Mouse (Mus musculus) forebrain, embryonic 12.5 days (tissue): Measurements from ENCODE around the gene Proca1. TPM values are rescaled to one million over a fixed set of nuclear protein-coding genes. Genes with fewer than 3 reads are reported as not detected.

Experiments
- ATAC-seq: fragments of 200-750 bp; cut with Nextera tagmentation; 2 replicates; pipeline ENCODE4 v1.8.0; 2017; ENCODE audit warnings: moderate TSS enrichment; ENCODE audit not compliant: low FRiP score
- H3K27ac ChIP-seq: fragments of 300-500 bp; sonication (generic); 2 replicates; pipeline ENCODE4 v1.5.1; 2016; ENCODE audit warnings: mild to moderate bottlenecking
- H3K27me3 ChIP-seq: fragments of 300-500 bp; sonication (generic); 2 replicates; pipeline ENCODE4 v1.6.1; 2016; ENCODE audit warnings: mild to moderate bottlenecking
- H3K36me3 ChIP-seq: fragments of 300-500 bp; sonication (generic); replicated peaks from 2 replicates; pipeline ENCODE4 v1.6.1; 2016; ENCODE audit warnings: mild to moderate bottlenecking
- H3K4me1 ChIP-seq: fragments of 300-500 bp; sonication (generic); 2 replicates; pipeline ENCODE4 v1.6.1; 2016
- H3K4me2 ChIP-seq: fragments of 300-500 bp; sonication (generic); 2 replicates; pipeline ENCODE4 v1.6.1; 2016; ENCODE audit warnings: mild to moderate bottlenecking, moderate library complexity
- H3K4me3 ChIP-seq: fragments of 300-500 bp; sonication (generic); replicated peaks from 2 replicates; pipeline ENCODE4 v1.5.1; 2016; ENCODE audit warnings: mild to moderate bottlenecking
- H3K9ac ChIP-seq: fragments of 300-500 bp; sonication (generic); 2 replicates; pipeline ENCODE4 v1.6.1; 2016; ENCODE audit warnings: mild to moderate bottlenecking
- H3K9me3 ChIP-seq: fragments of 300-500 bp; sonication (generic); 2 replicates; pipeline ENCODE4 v1.6.1; 2016
- WGBS: fragments of 180-500 bp; shearing (Covaris S2); methylation state at CpG from one replicate; pipeline ENCODE4 v1.1.7; 2016; 5-methylcytosine and 5-hydroxymethylcytosine counted together
- polyA plus RNA-seq: library from polyadenylated mRNA; unstranded; fragments of >200 nt; fragmentation: Nextera tagmentation; extraction: Ambion mirVana; gene quantifications from 2 replicates; pipeline ENCODE4 v1.2.1, GENCODE M21; 2016

Proca1 gene
- 1.4 and 1.5 TPM in 2 replicates for polyA plus RNA-seq

DNA sequence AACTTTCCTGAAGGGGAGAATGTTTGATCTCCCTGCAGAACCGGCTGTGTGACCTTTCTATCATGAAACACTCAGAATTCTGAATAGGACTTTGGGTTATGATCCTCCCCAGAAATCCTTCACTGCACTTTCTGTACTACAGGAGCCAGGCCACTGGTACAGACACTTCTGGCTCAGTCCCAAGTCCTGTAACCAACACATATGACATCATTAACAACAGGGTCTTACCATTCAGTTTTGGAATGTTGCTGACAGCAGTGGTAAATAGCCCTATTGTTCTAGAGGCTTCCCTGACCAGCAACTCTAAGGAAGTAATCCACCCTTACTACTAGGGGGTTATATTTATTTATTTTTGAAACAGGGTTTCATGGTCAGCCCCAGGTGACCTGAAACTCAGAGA is at the start of gene Proca1:
Gene Proca1, plus strand, starts transcription at position 280 of the 400 bp plus-strand sequence.
- 90% methylated on average over 1 of the region's 1 CpGs for WGBS
- Histone ChIP-seq H3K4me2 (peak within 1 kb of the TSS; percentile 48), H3K4me3 (no peak within 1 kb of the TSS), H3K27me3 (0 out of 2 replicates have a peak, but pooled peaks cover 4% of the 10 kb centered on the region), H3K9me3 (no peaks in the 10 kb centered on the region), H3K36me3 (peaks cover 31% of the 10 kb centered on the region), H3K4me1 (peaks cover 23% of the 10 kb centered on the region), H3K27ac (no peak within 1 kb of the TSS), H3K9ac (no peak within 1 kb of the TSS)
- ATAC-seq, result no peak

- no peaks in the 10 kb centered on the region for H3K4me1 ChIP-seq
- no peaks in the 10 kb centered on the region for H3K27me3 ChIP-seq
- H3K36me3 ChIP-seq, result peaks cover 50% of the 10 kb centered on the region
- no peak for ATAC-seq
- no peak overlapping the region for H3K9ac ChIP-seq
- H3K4me2 ChIP-seq, result no peak overlapping the region
- 83% methylated on average over 2 of the region's 2 CpGs for WGBS
- H3K9me3 ChIP-seq, result no peaks in the 10 kb centered on the region
- H3K27ac ChIP-seq, result no peak overlapping the region
- no peak overlapping the region for H3K4me3 ChIP-seq
These were observed 49.7 kb upstream of the Proca1 start for GRCm38 (mm10) chr11:78143520-78143919.

DNA sequence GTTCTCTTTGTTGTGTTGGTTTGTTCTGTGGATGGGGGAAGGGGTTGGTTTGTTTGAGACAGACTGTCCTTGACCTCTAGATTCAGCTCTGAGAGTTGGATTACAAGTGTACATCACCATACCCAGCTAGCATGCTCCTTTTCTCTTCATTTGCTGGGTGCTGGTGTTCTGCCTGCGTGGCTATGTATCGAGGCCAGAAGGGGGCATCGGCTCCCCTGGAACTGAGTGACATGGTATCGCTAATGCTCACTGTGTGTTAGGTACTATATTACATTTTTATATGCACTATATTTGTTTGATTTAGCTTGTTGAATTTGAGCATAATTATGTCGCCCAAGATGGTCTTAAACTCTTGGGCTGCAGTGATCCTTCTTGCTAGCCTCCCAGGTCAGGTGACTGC is 47.0 kb upstream of the Proca1 start:
- Histone ChIP-seq H3K36me3 (peaks cover 74% of the 10 kb centered on the region), H3K9ac (no peak overlapping the region), H3K9me3 (no peaks in the 10 kb centered on the region), H3K27ac (no peak overlapping the region), H3K4me2 (no peak overlapping the region), H3K27me3 (no peaks in the 10 kb centered on the region), H3K4me3 (no peak overlapping the region), H3K4me1 (no peaks in the 10 kb centered on the region)
- WGBS, result 87% methylated on average over 5 of the region's 5 CpGs
- ATAC-seq, result no peak

- ATAC-seq, result no peak
- WGBS, result 91% methylated on average over 6 of the region's 6 CpGs
- Histone ChIP-seq H3K4me2 (no peak overlapping the region), H3K27ac (no peak overlapping the region), H3K9ac (no peak overlapping the region), H3K9me3 (no peaks in the 10 kb centered on the region), H3K4me3 (no peak overlapping the region), H3K27me3 (no peaks in the 10 kb centered on the region), H3K36me3 (peaks cover 79% of the 10 kb centered on the region), H3K4me1 (no peaks in the 10 kb centered on the region)
These were observed 46.3 kb upstream of the Proca1 start for GRCm38 (mm10) chr11:78146707-78147543.

GRCm38 (mm10) chr11:78151161-78151560 is 42.0 kb upstream of the Proca1 start:
- H3K4me3 ChIP-seq, result no peak overlapping the region
- H3K36me3 ChIP-seq, result peaks cover 89% of the 10 kb centered on the region
- no peaks in the 10 kb centered on the region for H3K9me3 ChIP-seq
- H3K4me1 ChIP-seq, result peaks cover 5% of the 10 kb centered on the region; the same call in 1 of the 2 replicates
- H3K27ac ChIP-seq, result no peak overlapping the region
- H3K9ac ChIP-seq, result no peak overlapping the region
- no peak overlapping the region for H3K4me2 ChIP-seq
- H3K27me3 ChIP-seq, result no peaks in the 10 kb centered on the region
- 35% methylated on average over 1 of the region's 1 CpGs for WGBS
- ATAC-seq, result no peak

GRCm38 (mm10) chr11:78152299-78153231 is 40.6 kb upstream of the Proca1 start:
- H3K4me2 ChIP-seq, result no peak overlapping the region
- H3K9me3 ChIP-seq, result no peaks in the 10 kb centered on the region
- H3K36me3 ChIP-seq, result peaks cover 92% of the 10 kb centered on the region
- 77% methylated on average over 9 of the region's 9 CpGs for WGBS
- H3K27me3 ChIP-seq, result no peaks in the 10 kb centered on the region
- no peak overlapping the region for H3K9ac ChIP-seq
- H3K27ac ChIP-seq, result peak overlapping the region; percentile 20; the same call in 1 of the 2 replicates
- no peak overlapping the region for H3K4me3 ChIP-seq
- H3K4me1 ChIP-seq, result peaks cover 9% of the 10 kb centered on the region
- ATAC-seq, result no peak

DNA sequence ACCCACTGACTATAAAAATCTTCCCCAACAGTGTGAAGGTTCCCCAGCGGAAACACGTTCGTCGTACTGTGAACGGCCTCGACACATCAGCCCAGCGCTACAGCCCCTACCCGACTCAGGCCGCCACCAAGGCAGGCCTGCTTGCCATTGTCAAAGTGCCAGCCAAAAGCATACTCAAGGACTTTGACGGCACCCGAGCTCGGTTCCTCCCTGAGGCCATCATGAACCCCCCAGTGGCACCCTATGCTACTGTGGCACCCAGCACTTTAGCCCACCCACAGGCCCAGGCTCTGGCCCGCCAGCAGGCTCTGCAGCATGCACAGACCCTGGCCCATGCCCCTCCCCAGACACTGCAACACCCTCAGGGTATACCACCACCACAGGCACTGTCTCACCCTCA is 39.4 kb upstream of the Proca1 start:
- Histone ChIP-seq H3K9ac (no peak overlapping the region), H3K4me1 (peaks cover 11% of the 10 kb centered on the region), H3K4me2 (no peak overlapping the region), H3K36me3 (peaks cover 93% of the 10 kb centered on the region), H3K9me3 (no peaks in the 10 kb centered on the region), H3K27me3 (no peaks in the 10 kb centered on the region), H3K4me3 (no peak overlapping the region), H3K27ac (0 out of 2 replicates have a peak overlapping the region, but pooled peaks have one; percentile 27)
- 89% methylated on average over 13 of the region's 13 CpGs for WGBS
- no peak for ATAC-seq

DNA sequence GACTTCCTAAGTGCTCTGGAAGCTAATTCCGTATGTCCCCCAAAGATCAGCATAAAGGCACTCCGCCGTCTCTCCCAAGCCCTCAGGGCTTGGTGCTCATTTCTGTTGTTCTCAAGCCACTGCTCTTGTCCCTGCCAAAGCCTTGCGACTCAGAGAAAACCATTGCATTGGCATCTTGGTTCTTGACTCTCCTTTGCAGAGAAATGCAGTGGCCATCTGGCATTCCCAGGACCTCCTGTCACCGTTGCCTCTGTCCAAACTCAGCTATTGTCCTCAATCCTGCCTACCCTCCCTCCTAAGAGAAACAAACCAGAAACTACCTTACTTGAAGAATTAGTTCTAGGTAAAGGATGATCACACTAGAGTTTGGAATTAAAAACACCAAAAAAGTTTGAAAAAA is 37.5 kb upstream of the Proca1 start:
- Histone ChIP-seq H3K9ac (no peak overlapping the region), H3K27ac (no peak overlapping the region), H3K9me3 (no peaks in the 10 kb centered on the region), H3K36me3 (peaks cover 95% of the 10 kb centered on the region), H3K4me3 (no peak overlapping the region), H3K4me1 (peaks cover 18% of the 10 kb centered on the region), H3K27me3 (no peaks in the 10 kb centered on the region), H3K4me2 (no peak overlapping the region)
- no peak for ATAC-seq
- 79% methylated on average over 5 of the region's 5 CpGs for WGBS

DNA sequence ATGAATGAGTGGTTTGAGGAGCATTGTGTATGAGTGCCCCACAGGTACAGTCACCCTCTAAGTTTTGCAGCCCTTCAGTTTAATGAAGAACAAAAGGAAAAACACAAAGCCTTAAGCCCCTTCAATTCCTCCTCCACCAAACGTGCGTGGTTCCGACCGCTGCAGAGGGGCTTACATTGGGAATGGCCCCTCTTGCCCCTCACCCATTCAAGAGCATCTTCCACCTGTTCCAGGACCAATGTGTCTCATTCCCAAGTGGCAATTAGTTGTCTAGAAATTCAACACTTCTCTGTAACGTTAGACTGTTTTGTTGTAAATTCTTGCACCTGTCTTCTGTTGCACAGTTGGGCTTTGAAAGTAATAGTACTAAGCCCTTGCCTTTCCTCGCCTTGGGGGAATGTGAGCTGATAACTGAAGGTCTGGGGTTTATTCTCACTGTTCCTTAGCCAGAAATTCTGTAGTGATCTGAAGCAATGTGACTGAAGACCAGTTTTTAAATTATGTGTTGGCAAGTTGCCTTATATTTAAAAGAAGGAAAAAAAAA is 37.0 kb upstream of the Proca1 start:
- no peaks in the 10 kb centered on the region for H3K27me3 ChIP-seq
- peaks cover 18% of the 10 kb centered on the region for H3K4me1 ChIP-seq
- no peaks in the 10 kb centered on the region for H3K9me3 ChIP-seq
- no peak overlapping the region for H3K4me3 ChIP-seq
- H3K27ac ChIP-seq, result no peak overlapping the region
- 63% methylated on average over 6 of the region's 6 CpGs for WGBS
- no peak for ATAC-seq
- H3K36me3 ChIP-seq, result peaks cover 95% of the 10 kb centered on the region
- no peak overlapping the region for H3K4me2 ChIP-seq
- H3K9ac ChIP-seq, result no peak overlapping the region

GRCm38 (mm10) chr11:78159096-78159495 is 34.1 kb upstream of the Proca1 start:
- 30% methylated on average over 2 of the region's 2 CpGs for WGBS
- no peak overlapping the region for H3K9ac ChIP-seq
- H3K4me2 ChIP-seq, result no peak overlapping the region
- H3K36me3 ChIP-seq, result peaks cover 87% of the 10 kb centered on the region
- peaks cover 35% of the 10 kb centered on the region for H3K4me1 ChIP-seq
- no peak overlapping the region for H3K4me3 ChIP-seq
- H3K27ac ChIP-seq, result 0 out of 2 replicates have a peak overlapping the region, but pooled peaks have one; percentile 25
- H3K9me3 ChIP-seq, result no peaks in the 10 kb centered on the region
- no peaks in the 10 kb centered on the region for H3K27me3 ChIP-seq
- ATAC-seq, result no peak

GRCm38 (mm10) chr11:78159557-78159956 is 33.6 kb upstream of the Proca1 start:
- no peak overlapping the region for H3K4me2 ChIP-seq
- 91% methylated on average over 7 of the region's 7 CpGs for WGBS
- H3K27ac ChIP-seq, result 0 out of 2 replicates have a peak overlapping the region, but pooled peaks have one; percentile 25
- H3K9me3 ChIP-seq, result no peaks in the 10 kb centered on the region
- ATAC-seq, result no peak
- H3K27me3 ChIP-seq, result no peaks in the 10 kb centered on the region
- H3K9ac ChIP-seq, result no peak overlapping the region
- H3K36me3 ChIP-seq, result peaks cover 82% of the 10 kb centered on the region
- peaks cover 35% of the 10 kb centered on the region for H3K4me1 ChIP-seq
- no peak overlapping the region for H3K4me3 ChIP-seq

GRCm38 (mm10) chr11:78160171-78160570 is 33.0 kb upstream of the Proca1 start:
- peaks cover 76% of the 10 kb centered on the region for H3K36me3 ChIP-seq
- 90% methylated on average over 18 of the region's 18 CpGs for WGBS
- peaks cover 35% of the 10 kb centered on the region for H3K4me1 ChIP-seq
- no peak overlapping the region for H3K9ac ChIP-seq
- no peak overlapping the region for H3K4me2 ChIP-seq
- H3K4me3 ChIP-seq, result no peak overlapping the region
- no peak overlapping the region for H3K27ac ChIP-seq
- no peaks in the 10 kb centered on the region for H3K9me3 ChIP-seq
- H3K27me3 ChIP-seq, result no peaks in the 10 kb centered on the region
- ATAC-seq, result no peak
